13 mouse cellular contexts compared by ENCODE assay signal in genomic region chr4:107674322-107674644, GRCm38 (mm10). TPM values are rescaled to one million over a fixed set of nuclear protein-coding genes. Genes with fewer than 3 reads are reported as not detected.
DNase-seq lines count a peak whose midpoint lies in the region; ATAC-seq lines count a peak whose summit lies in the region.
"Had no signal": no experiment of that assay in that cellular context is flagged by ENCODE, and none has a peak within 500 bp of the region (broad histone marks: within the 10 kb centered on the region; RNA-seq: fewer than 3 reads in every experiment).

No protein-coding gene starts in this region.

- H3K9me3 ChIP-seq in kidney, embryonic 16.5 days (ENCODE audit: low read length): no peaks in the 10 kb centered on the region
- no peaks in the 10 kb centered on the region for H3K9me3 ChIP-seq in forebrain, embryonic 16.5 days (ENCODE audit: control insufficient read depth, low read length)
- H3K9me3 ChIP-seq in limb, embryonic 12.5 days: no peaks in the 10 kb centered on the region
- H3K9me3 ChIP-seq in neural tube, embryonic 13.5 days: no peaks in the 10 kb centered on the region

- H3K9ac ChIP-seq in kidney, embryonic 16.5 days (replicated peaks; ENCODE audit: low read length): no peak overlapping the region
- no peak overlapping the region for H3K9ac ChIP-seq in forebrain, embryonic 16.5 days (replicated peaks; ENCODE audit: low read depth, low read length)
- no peak overlapping the region for H3K9ac ChIP-seq in limb, embryonic 12.5 days (replicated peaks)
- no peak overlapping the region for H3K9ac ChIP-seq in neural tube, embryonic 13.5 days

- no peak; the same call in none of the 2 replicates for ATAC-seq in kidney, embryonic 16.5 days (ENCODE audit: low FRiP score, low TSS enrichment)
- no peak for ATAC-seq in forebrain, embryonic 16.5 days
- ATAC-seq in limb, embryonic 12.5 days (ENCODE audit: insufficient number of reproducible peaks, insufficient read depth, low FRiP score, low TSS enrichment, low read depth): peak; percentile 9; the same call in 1 of the 2 replicates
- ATAC-seq in neural tube, embryonic 13.5 days (ENCODE audit: low read depth): no peak

- no peak for DNase-seq in kidney, postnatal 14 days
- DNase-seq in adrenal gland, adult 8-10 months: no peak
- no peak for DNase-seq in adrenal gland, postnatal 10 days
- DNase-seq in urinary bladder, postnatal 36 days (ENCODE audit: low spot score in 2 of 2): no peak

- no peak overlapping the region for H3K27ac ChIP-seq in kidney, embryonic 16.5 days (ENCODE audit: low read length)
- H3K27ac ChIP-seq in forebrain, embryonic 16.5 days (ENCODE audit: low read length): 0 out of 2 replicates have a peak overlapping the region, but pooled peaks have one; percentile 34
- no peak overlapping the region for H3K27ac ChIP-seq in limb, embryonic 12.5 days
- H3K27ac ChIP-seq in neural tube, embryonic 13.5 days (replicated peaks): peak overlapping the region; percentile 86
- H3K27ac ChIP-seq: macrophage had no signal

- H3K27me3 ChIP-seq in kidney, embryonic 16.5 days (ENCODE audit: insufficient read depth, low read length): peaks cover 9% of the 10 kb centered on the region
- H3K27me3 ChIP-seq in forebrain, embryonic 16.5 days (replicated peaks; ENCODE audit: control insufficient read depth, insufficient read depth, low read length): 0 out of 2 replicates have a peak, but pooled peaks cover 2% of the 10 kb centered on the region
- H3K27me3 ChIP-seq in limb, embryonic 12.5 days: peaks cover 27% of the 10 kb centered on the region
- H3K27me3 ChIP-seq in neural tube, embryonic 13.5 days: no peaks in the 10 kb centered on the region

- H3K4me1 ChIP-seq in kidney, embryonic 16.5 days (ENCODE audit: insufficient read depth, low read length): peaks cover 7% of the 10 kb centered on the region; the same call in 1 of the 2 replicates
- H3K4me1 ChIP-seq in forebrain, embryonic 16.5 days (replicated peaks; ENCODE audit: control insufficient read depth, insufficient read depth, low read length): peaks cover 11% of the 10 kb centered on the region
- H3K4me1 ChIP-seq in limb, embryonic 12.5 days (replicated peaks): peaks cover 19% of the 10 kb centered on the region
- H3K4me1 ChIP-seq in neural tube, embryonic 13.5 days (replicated peaks): peaks cover 14% of the 10 kb centered on the region

- WGBS in kidney, embryonic 16.5 days: 23% methylated on average over 5 of the region's 5 CpGs
- 23% methylated on average over 5 of the region's 5 CpGs for WGBS in forebrain, embryonic 16.5 days
- WGBS in limb, embryonic 12.5 days: 34% methylated on average over 5 of the region's 5 CpGs
- WGBS in neural tube, embryonic 13.5 days: 27% methylated on average over 5 of the region's 5 CpGs

- no peaks in the 10 kb centered on the region for H3K36me3 ChIP-seq in kidney, embryonic 16.5 days (ENCODE audit: insufficient read depth, low read length)
- H3K36me3 ChIP-seq in forebrain, embryonic 16.5 days (ENCODE audit: control insufficient read depth, insufficient read depth): no peaks in the 10 kb centered on the region
- H3K36me3 ChIP-seq in limb, embryonic 12.5 days: no peaks in the 10 kb centered on the region
- no peaks in the 10 kb centered on the region for H3K36me3 ChIP-seq in neural tube, embryonic 13.5 days

- no peak overlapping the region for H3K4me3 ChIP-seq in kidney, embryonic 16.5 days (ENCODE audit: low read length)
- H3K4me3 ChIP-seq in forebrain, embryonic 16.5 days (replicated peaks; ENCODE audit: low read length): no peak overlapping the region
- no peak overlapping the region for H3K4me3 ChIP-seq in limb, embryonic 12.5 days (replicated peaks)
- H3K4me3 ChIP-seq in neural tube, embryonic 13.5 days: no peak overlapping the region

- H3K4me2 ChIP-seq in kidney, embryonic 16.5 days (replicated peaks; ENCODE audit: low read depth, low read length): peak overlapping the region; percentile 22; the same call in 1 of the 2 replicates
- H3K4me2 ChIP-seq in forebrain, embryonic 16.5 days (ENCODE audit: low read length): peak overlapping the region; percentile 48
- peak overlapping the region; percentile 45 for H3K4me2 ChIP-seq in limb, embryonic 12.5 days
- H3K4me2 ChIP-seq in neural tube, embryonic 13.5 days: peak overlapping the region; percentile 44

RNA-seq across cellular contexts. Expression of gene Dmrtb1, which starts 9.7 kb away (rescaled TPM):
- polyA plus RNA-seq in kidney, embryonic 16.5 days (2015; fragmentation: Nextera tagmentation; extraction: Ambion mirVana): not detected in 2 replicates
- 8.2 and 18.0 TPM in 2 replicates for polyA plus RNA-seq in forebrain, embryonic 16.5 days (2015; fragmentation: Nextera tagmentation; extraction: Ambion mirVana)
- polyA plus RNA-seq in limb, embryonic 12.5 days (2016; fragmentation: Nextera tagmentation; extraction: Ambion mirVana): 0.25 and 0.27 TPM in 2 replicates
- 14.5 TPM in 2 replicates for polyA plus RNA-seq in neural tube, embryonic 13.5 days (2015; fragmentation: Nextera tagmentation; extraction: Ambion mirVana)
- not detected for total RNA-seq in adrenal gland, adult 8-10 months (2022)
- not detected for total RNA-seq in adrenal gland, postnatal 10 days (2021)
- total RNA-seq: adrenal gland, postnatal 25 days; gastrocnemius, postnatal 36 days; heart, postnatal 25 days; liver, adult 2 months had no signal
- polyA plus RNA-seq: liver, adult 2 months; macrophage had no signal

Comparison
In these comparisons a context has a peak if more than half of its experiments do, and no peak if none do; other contexts are left out.
1. H3K27ac ChIP-seq: peak in forebrain, embryonic 16.5 days (single experiment) and neural tube, embryonic 13.5 days (single experiment); none in kidney, embryonic 16.5 days (single experiment) and limb, embryonic 12.5 days (single experiment).
2. Peak in every context shown above with its lines, with median percentiles within 50 percentile points of each other: H3K4me2 ChIP-seq.